Mouse (Mus musculus) spleen, postnatal 4 days (tissue): ENCODE results near the gene Prkcd.
A peak's percentile ranks its signal among the peaks of the same experiment; 100 is the strongest.

Source experiments
- DNase-seq, 2 experiments: peaks; one replicate each; pipeline ENCODE4 v3.0.0; 2022; ENCODE audit warnings: low spot score in 2 of 2

The Prkcd gene

DNA sequence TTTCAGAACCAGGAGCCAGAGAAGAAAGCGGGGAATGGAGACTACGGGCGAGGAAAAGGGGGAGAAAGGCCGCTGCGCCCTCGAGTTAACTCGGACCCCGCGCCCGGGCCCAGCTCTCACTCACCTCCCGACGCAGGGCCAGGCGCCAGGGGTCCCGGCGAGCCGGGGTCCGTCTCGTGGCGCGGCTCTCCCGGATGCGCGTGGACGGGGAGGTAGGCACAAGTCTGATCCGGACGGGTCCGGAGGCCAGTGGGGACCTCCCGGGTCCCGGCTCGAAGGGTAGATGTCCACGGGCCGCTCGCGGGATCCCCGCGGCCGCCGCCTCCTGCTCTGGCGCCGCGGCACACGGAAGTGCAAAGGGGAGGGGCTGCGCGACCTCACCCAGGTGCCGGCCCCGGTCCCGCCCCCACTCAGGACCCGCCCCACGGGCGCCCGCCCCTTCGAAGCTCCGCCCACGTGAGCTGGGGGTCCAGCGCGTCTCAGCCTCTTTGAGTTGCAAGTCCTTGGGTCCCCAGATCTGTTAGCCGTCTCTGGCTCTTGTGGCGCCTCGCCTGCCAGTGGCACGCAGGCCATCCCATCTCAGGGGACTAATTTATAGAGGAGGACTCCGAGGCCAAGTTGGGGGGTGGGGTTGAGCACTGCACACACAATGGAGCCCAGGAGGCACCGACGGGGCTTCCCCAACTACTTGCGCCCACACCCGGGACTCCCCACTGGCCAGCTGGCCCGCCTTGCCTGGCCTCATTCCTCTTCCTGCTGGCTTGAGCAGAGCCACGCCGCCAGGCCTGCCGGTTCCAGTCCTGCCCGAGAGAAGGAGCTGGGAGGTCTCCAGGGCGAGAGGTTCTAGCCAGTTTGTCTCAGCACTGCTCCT lies at the start of gene Prkcd:
Prkcd (minus strand) TSS at position 355 of the 871 bp plus-strand sequence.
- peak; percentile 87 to 92 for DNase-seq

GRCm38 (mm10) chr14:30674947-30675346 lies 48.9 kb upstream of the Prkcd start:
- peak in 1 of 2 experiments; percentile 33 for DNase-seq

DNA sequence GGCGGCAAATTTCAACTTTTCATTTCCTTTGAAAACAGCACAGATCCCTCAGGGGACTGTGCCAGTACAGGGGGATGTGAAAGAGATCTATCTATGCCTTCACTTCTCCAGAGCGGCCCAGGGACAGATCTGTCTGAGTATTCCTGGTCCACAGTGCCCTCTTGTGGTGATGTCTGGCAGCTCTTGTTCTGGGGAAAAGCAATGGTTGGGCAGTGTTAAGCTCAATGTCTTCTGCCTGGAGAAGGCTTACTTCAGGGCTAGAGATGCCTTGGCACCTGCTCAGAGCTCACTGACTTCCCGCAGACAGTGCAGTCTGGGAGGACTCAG lies 45.9 kb upstream of the Prkcd start:
- peak; percentile 85 to 94 for DNase-seq

- DNase-seq = no peak
Measured at GRCm38 (mm10) chr14:30671095-30671985, 45.3 kb upstream of the Prkcd start.

DNA sequence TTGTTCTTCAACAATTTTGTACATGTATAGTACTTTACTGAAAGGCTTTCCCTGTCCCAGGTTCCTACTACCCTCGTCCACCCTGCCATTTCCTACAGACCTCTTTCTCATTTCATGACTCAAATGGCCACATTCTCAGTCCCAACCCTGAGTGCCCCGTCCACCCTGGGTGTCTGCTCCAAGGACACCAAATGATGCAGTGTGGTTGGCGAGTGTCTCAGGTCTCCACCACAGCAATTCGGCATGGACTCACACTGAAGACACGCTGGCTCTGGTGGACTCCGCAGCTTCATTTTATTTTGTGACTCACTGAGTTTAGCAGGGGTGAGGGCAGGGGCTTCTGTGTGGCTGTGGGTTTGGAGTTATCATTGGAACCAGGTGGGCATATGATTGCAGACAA lies 44.2 kb upstream of the Prkcd start:
- no peak for DNase-seq

- no peak for DNase-seq
Measured at GRCm38 (mm10) chr14:30666604-30667003, 40.6 kb upstream of the Prkcd start.

- no peak for DNase-seq
Measured at GRCm38 (mm10) chr14:30666061-30666460, 40.1 kb upstream of the Prkcd start.

- DNase-seq = no peak
Measured at GRCm38 (mm10) chr14:30655531-30655930, 29.5 kb upstream of the Prkcd start.

DNA sequence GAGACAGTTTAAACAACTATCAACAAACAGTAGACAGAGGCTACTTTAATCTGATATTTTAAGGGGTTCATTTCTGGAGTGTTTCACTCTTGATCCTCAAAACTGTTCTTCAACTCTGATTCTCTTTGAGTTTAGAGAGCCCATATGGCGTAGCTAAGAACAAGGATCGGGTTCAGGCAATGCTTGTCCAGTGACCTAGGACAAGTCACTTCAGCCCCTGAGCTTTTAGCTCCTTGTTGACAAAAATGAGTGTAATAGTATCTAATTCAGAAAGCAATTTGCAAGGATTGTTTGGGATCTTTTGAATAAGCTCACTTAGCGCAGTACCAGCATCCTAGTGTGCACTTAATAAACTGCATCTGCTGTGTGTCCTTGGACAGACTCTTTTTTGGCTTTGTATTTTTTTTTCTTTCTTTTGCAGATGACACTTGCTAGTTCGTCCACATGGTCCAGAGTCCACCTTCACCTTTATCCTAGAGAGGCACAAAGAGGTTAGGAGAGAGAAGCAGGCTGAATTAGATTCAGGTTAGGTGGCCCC lies 28.8 kb upstream of the Prkcd start:
- no peak for DNase-seq

GRCm38 (mm10) chr14:30653943-30654659 lies 28.1 kb upstream of the Prkcd start, which contains the start of gene Rft1:
TSS of gene Rft1 (plus strand) at chr14:30654360.
- peak; percentile 98 to 100 for DNase-seq

GRCm38 (mm10) chr14:30650969-30651368 lies 25.0 kb upstream of the Prkcd start:
- peak in 1 of 2 experiments; percentile 42 for DNase-seq

GRCm38 (mm10) chr14:30649745-30650144 lies 23.7 kb upstream of the Prkcd start:
- no peak for DNase-seq

DNA sequence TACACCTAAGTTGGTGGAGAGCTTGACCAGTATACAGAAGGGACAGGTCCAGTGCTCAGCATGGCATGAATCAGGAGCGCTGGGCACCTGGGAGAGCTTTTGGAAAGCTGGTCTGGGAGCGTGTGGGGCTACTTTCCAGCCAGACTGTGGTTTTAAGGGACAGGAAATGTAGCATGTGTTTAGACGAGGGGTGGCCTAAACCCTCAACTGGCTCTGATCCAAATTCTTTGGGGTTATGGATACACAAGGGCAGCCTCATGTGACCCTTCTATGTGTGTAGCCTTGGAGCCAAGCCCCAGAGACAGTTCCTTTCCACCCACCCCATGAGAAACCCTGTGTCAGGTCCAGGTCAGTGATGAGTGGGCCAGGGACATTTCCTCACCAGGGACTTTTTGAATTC lies 22.5 kb upstream of the Prkcd start:
- DNase-seq = no peak

GRCm38 (mm10) chr14:30646486-30646885 lies 20.5 kb upstream of the Prkcd start:
- no peak for DNase-seq

GRCm38 (mm10) chr14:30645066-30645465 lies 19.1 kb upstream of the Prkcd start:
- no peak for DNase-seq

DNA sequence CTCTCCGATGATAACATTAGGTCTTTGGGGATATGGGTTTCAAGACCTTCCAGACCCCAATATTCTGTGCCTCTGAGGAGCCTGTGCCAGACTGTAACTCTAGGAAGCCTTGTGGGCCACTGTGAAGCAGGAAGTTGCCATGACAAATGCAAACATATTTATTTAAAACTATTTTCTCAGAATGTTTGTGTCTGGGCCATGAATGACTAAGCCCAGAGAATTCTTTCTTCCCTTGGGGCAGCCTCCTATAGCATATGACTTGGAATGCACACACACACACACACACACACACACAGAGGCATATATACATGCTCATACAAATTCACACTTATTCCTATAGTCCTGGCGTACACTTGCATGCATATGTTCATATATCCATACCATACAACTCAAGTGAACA lies 18.0 kb upstream of the Prkcd start:
- DNase-seq = no peak

- DNase-seq = no peak
Measured at GRCm38 (mm10) chr14:30641748-30642147, 15.7 kb upstream of the Prkcd start.

DNA sequence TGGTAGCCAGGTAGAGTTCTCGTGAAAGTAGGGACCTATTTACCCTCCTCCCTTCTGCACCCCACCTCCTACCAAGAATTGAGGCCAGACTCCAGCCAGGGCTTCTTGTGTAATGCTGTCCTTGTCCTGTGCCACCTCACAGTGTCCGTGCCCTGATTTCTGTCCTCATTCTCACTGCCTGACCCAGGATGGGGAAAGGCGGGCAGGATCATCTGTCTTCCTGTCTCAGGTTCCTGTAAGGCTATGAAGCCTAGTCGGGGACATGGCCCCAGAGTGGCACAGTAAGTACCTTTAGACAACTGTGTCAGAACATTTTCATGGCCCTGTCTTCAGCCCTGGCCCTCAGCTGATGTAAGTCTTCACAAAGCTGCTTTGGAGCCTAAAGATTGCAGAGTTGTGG lies 12.7 kb upstream of the Prkcd start:
- no peak for DNase-seq

GRCm38 (mm10) chr14:30638009-30638408 lies 12.0 kb upstream of the Prkcd start:
- no peak for DNase-seq

DNA sequence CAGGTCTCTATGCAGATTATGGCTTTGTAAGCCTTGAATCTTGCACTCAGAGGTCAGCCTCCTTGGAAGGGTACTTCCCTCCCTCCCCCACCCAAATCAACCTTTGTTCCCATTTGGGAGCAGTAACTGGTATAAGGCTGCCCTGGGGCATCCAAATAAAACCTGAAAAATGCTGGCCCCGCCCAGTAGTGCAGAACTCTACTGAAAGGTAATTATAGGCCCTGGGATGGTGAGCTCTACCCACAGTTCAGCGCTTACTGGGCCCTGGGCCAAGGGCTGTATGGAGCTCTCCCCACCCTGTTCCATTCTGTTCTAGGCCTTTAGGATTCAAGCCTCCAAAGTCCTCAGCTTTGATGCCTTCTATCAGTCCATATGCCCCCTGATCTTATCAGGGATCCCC lies 11.1 kb upstream of the Prkcd start:
- DNase-seq = no peak

DNA sequence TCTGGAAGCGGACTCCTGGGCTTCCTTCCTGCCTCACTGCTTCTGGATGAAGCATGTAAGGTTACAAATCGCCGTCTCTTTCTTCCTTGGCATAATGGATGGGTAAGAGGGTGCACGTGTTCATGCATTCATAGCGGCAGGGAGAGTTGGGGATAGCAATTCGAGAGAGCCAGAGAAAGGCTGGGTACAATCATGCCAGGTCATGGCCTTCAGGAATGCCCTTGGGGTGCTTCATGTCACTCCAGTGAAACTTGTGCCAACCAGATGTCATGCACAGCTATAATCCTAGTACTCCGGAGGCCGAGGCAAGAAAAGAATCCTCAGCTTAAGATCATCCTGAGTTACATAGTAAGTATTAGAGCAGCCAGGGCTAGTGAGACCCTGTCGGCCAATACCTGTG lies 10.5 kb upstream of the Prkcd start:
- DNase-seq = no peak
